Mouse (Mus musculus) midbrain, embryonic 12.5 days (tissue): ENCODE measurements around the gene Tmsb10. TPM values are rescaled to one million over a fixed set of nuclear protein-coding genes. Genes with fewer than 3 reads are reported as not detected.

Experiments
- ATAC-seq: fragments of 200-750 bp; cut with Nextera tagmentation; 2 replicates; pipeline ENCODE4 v1.8.0; 2017; ENCODE audit warnings: low read depth, moderate TSS enrichment, moderate library complexity; ENCODE audit not compliant: low FRiP score
- H3K27ac ChIP-seq: fragments of 300-500 bp; sonication (generic); replicated peaks from 2 replicates; pipeline ENCODE4 v1.5.1; 2016; ENCODE audit warnings: mild to moderate bottlenecking
- H3K27me3 ChIP-seq: fragments of 300-500 bp; sonication (generic); 2 replicates; pipeline ENCODE4 v1.6.1; 2016; ENCODE audit warnings: mild to moderate bottlenecking
- H3K36me3 ChIP-seq: fragments of 300-500 bp; sonication (generic); 2 replicates; pipeline ENCODE4 v1.6.1; 2016
- H3K4me1 ChIP-seq: fragments of 300-500 bp; sonication (generic); 2 replicates; pipeline ENCODE4 v1.6.1; 2016
- H3K4me2 ChIP-seq: fragments of 300-500 bp; sonication (generic); replicated peaks from 2 replicates; pipeline ENCODE4 v1.6.1; 2016; ENCODE audit warnings: mild to moderate bottlenecking, moderate library complexity
- H3K4me3 ChIP-seq: fragments of 300-500 bp; sonication (generic); 2 replicates; pipeline ENCODE4 v1.5.1; 2016; ENCODE audit warnings: mild to moderate bottlenecking
- H3K9ac ChIP-seq: fragments of 300-500 bp; sonication (generic); replicated peaks from 2 replicates; pipeline ENCODE4 v1.6.1; 2016; ENCODE audit warnings: mild to moderate bottlenecking, moderate library complexity
- H3K9me3 ChIP-seq: fragments of 300-500 bp; sonication (generic); 2 replicates; pipeline ENCODE4 v1.6.1; 2016; ENCODE audit warnings: mild to moderate bottlenecking
- WGBS: fragments of 180-500 bp; shearing (Covaris S2); methylation state at CpG from one replicate; pipeline ENCODE4 v1.1.7; 2016; 5-methylcytosine and 5-hydroxymethylcytosine counted together
- polyA plus RNA-seq: library from polyadenylated mRNA; unstranded; fragments of >200 nt; fragmentation: Nextera tagmentation; extraction: Ambion mirVana; gene quantifications from 2 replicates; pipeline ENCODE4 v1.2.1, GENCODE M21; 2016

Tmsb10 gene
- polyA plus RNA-seq, 1 experiment from 2014 or later = 4,735 TPM

- H3K27ac ChIP-seq = no peak overlapping the region
- H3K9ac ChIP-seq = no peak overlapping the region
- H3K36me3 ChIP-seq = no peaks in the 10 kb centered on the region
- H3K4me2 ChIP-seq = no peak overlapping the region
- H3K9me3 ChIP-seq = no peaks in the 10 kb centered on the region
- H3K27me3 ChIP-seq = no peaks in the 10 kb centered on the region
- no peak for ATAC-seq
- H3K4me1 ChIP-seq = no peaks in the 10 kb centered on the region
- H3K4me3 ChIP-seq = no peak overlapping the region
- 21% methylated on average over 9 of the region's 9 CpGs for WGBS
These were observed 31.6 kb downstream of the Tmsb10 start for GRCm38 (mm10) chr6:72926755-72927482.

DNA sequence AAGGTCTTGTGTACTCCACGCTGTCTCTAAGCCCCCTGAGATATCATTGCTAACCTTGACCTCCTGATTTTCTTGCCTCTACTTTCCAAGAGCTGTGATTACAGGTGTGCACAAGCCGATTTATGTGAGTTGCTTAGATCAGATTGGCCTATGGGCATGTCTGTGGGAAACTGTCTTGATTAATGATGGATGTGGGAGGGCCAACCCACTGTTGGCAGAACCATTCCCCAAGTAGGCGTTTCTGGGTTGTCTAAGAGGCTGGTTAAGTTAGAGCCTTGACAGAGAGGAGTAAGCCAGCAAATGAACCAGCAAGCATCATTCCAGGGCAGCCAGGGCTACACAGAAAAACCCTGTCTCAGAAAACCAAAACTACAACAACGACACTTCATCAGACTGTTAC is 32.5 kb downstream of the Tmsb10 start:
- Histone ChIP-seq H3K4me1 (no peaks in the 10 kb centered on the region), H3K9ac (no peak overlapping the region), H3K9me3 (no peaks in the 10 kb centered on the region), H3K36me3 (no peaks in the 10 kb centered on the region), H3K27ac (no peak overlapping the region), H3K4me2 (no peak overlapping the region), H3K27me3 (no peaks in the 10 kb centered on the region), H3K4me3 (no peak overlapping the region)
- ATAC-seq = no peak
- WGBS = 88% methylated on average over 4 of the region's 4 CpGs

DNA sequence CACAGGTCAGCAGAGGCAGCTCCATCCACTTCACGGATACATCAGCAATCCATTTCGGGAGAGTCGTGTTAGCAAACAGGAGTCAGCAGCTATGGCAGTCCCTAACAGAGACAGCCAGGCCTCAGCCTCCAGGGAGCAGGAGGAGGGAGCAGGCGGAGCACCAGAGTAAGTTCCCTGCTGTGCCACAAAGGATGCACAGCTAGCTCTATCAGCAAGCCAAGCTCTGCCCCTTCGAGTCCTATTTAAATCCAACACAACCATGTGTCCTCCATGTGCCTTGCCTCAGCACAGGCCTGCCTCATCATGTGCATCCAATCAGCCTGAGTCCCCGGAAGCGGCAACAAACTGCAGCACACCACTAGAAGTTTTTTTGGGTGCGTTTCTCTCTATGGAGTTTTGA is 35.2 kb downstream of the Tmsb10 start:
- no peak overlapping the region for H3K4me2 ChIP-seq
- 0 out of 2 replicates have a peak, but pooled peaks cover 2% of the 10 kb centered on the region for H3K4me1 ChIP-seq
- ATAC-seq = no peak
- H3K27me3 ChIP-seq = no peaks in the 10 kb centered on the region
- no peaks in the 10 kb centered on the region for H3K36me3 ChIP-seq
- no peak overlapping the region for H3K9ac ChIP-seq
- H3K9me3 ChIP-seq = no peaks in the 10 kb centered on the region
- WGBS = 85% methylated on average over 8 of the region's 8 CpGs
- H3K27ac ChIP-seq = no peak overlapping the region
- no peak overlapping the region for H3K4me3 ChIP-seq

- H3K4me1 ChIP-seq = 0 out of 2 replicates have a peak, but pooled peaks cover 2% of the 10 kb centered on the region
- no peaks in the 10 kb centered on the region for H3K9me3 ChIP-seq
- no peak overlapping the region for H3K4me2 ChIP-seq
- H3K27ac ChIP-seq = no peak overlapping the region
- no peak for ATAC-seq
- no peaks in the 10 kb centered on the region for H3K27me3 ChIP-seq
- no peak overlapping the region for H3K9ac ChIP-seq
- 89% methylated on average over 3 of the region's 3 CpGs for WGBS
- no peak overlapping the region for H3K4me3 ChIP-seq
- H3K36me3 ChIP-seq = no peaks in the 10 kb centered on the region
These were observed 37.5 kb downstream of the Tmsb10 start for GRCm38 (mm10) chr6:72921081-72921480.

DNA sequence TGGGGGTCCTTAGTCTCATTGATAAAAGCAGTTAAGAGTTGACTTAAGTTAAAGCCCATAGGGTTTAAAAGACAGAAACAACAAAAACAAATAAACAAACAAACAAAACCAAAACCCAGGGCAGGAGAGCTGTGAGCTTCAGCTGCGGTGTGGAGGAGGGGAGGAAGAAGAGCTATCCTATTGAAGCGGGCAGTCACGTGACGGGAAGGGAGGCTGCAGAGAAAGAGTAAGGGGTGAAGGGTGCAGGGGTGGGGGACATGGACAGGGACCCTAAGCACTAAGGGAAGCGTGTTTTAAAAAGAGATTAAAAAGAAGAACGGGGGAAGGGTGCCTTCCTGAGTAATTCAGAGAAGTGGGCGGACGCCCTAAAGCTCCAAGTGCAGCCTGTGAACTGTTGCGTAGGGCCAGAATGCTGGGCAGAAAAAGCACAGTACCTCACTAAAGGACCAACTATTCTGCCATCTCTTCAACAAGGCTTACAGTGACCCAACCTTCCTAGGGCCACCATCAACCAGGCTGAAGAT is 40.0 kb downstream of the Tmsb10 start:
- Histone ChIP-seq H3K9me3 (no peaks in the 10 kb centered on the region), H3K4me3 (no peak overlapping the region), H3K27me3 (no peaks in the 10 kb centered on the region), H3K27ac (no peak overlapping the region), H3K4me1 (0 out of 2 replicates have a peak, but pooled peaks cover 2% of the 10 kb centered on the region), H3K4me2 (no peak overlapping the region), H3K36me3 (no peaks in the 10 kb centered on the region), H3K9ac (no peak overlapping the region)
- WGBS = 60% methylated on average over 9 of the region's 9 CpGs
- ATAC-seq = no peak

DNA sequence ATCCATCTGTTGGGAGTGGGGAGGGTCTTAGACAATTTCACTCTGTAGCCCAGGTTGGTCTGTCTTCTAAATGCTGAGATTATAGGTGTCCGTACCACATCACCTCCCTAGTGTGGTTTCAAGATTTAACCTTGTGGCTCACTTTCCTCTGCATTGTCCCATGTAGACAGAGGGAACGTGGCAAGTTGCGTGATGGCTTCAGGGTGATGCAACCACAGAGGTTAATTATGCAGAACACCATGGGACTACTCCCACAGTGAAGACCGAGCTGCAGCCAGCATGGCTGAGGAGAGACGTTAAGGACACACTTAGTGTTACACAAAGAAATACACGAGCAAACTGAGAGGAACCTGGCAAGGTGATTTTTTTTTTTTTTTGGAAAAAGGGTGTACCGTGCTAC is 42.2 kb downstream of the Tmsb10 start:
- H3K4me1 ChIP-seq = 0 out of 2 replicates have a peak, but pooled peaks cover 2% of the 10 kb centered on the region
- no peak overlapping the region for H3K9ac ChIP-seq
- no peaks in the 10 kb centered on the region for H3K36me3 ChIP-seq
- no peaks in the 10 kb centered on the region for H3K27me3 ChIP-seq
- 92% methylated on average over 7 of the region's 7 CpGs for WGBS
- H3K9me3 ChIP-seq = no peaks in the 10 kb centered on the region
- no peak overlapping the region for H3K4me3 ChIP-seq
- H3K27ac ChIP-seq = no peak overlapping the region
- H3K4me2 ChIP-seq = no peak overlapping the region
- ATAC-seq = no peak

DNA sequence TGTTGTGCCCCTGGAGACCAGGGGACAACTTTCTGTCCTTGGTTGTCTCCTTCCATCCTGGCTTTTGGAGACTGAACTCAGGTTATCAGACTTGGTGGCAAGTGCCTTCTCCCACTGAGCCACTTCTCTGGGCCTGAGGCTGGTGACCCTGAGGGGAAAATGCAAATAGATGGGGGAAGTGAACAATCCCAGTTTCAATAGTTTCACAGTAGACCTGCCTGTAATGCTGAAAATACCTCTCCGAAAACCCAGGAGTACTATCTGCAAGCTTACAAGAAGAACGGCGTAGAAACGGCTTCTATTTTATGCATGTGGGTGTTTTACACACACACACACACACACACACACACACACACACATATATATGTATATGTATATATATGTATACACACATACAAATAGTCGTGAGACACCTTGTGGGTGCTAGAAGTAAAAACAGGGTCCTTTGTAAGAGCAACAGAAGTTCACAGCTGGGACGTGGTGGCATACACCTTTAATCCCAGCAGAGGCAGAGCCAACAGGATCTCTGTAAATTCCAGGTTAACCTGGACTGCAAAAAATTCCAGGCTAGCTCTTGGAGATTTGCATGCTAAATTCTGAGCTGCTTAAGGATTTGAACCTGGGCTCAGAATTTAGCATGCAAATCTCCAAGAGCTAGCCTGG is 44.3 kb downstream of the Tmsb10 start:
- Histone ChIP-seq H3K9ac (no peak overlapping the region), H3K4me1 (no peaks in the 10 kb centered on the region), H3K9me3 (no peaks in the 10 kb centered on the region), H3K4me2 (no peak overlapping the region), H3K4me3 (no peak overlapping the region), H3K27ac (no peak overlapping the region), H3K36me3 (no peaks in the 10 kb centered on the region), H3K27me3 (no peaks in the 10 kb centered on the region)
- 89% methylated on average over 6 of the region's 6 CpGs for WGBS
- no peak for ATAC-seq

GRCm38 (mm10) chr6:72911261-72911660 is 47.3 kb downstream of the Tmsb10 start:
- Histone ChIP-seq H3K27me3 (no peaks in the 10 kb centered on the region), H3K9ac (no peak overlapping the region), H3K9me3 (no peaks in the 10 kb centered on the region), H3K36me3 (no peaks in the 10 kb centered on the region), H3K4me2 (no peak overlapping the region), H3K4me3 (no peak overlapping the region), H3K4me1 (no peaks in the 10 kb centered on the region), H3K27ac (no peak overlapping the region)
- 72% methylated on average over 4 of the region's 4 CpGs for WGBS
- ATAC-seq = no peak

Other genes starting within 250 kb of the Tmsb10 start
- gene Tcf7l1, start 169.5 kb downstream of the Tmsb10 start, polyA plus RNA-seq = 18.2 and 21.7 TPM in 2 replicates
- 33.9 and 34.3 TPM in 2 replicates for gene Kcmf1, start 58.8 kb downstream of the Tmsb10 start, polyA plus RNA-seq